Mouse (Mus musculus) erythroblast, embryonic 14.5 days (primary cell): ENCODE measurements around the gene Otof.

ENCODE experiments used
- GATA1 ChIP-seq: IDR thresholded peaks from 2 replicates; pipeline ENCODE4 v1.6.1; 2012; ENCODE audit warnings: low read length, inconsistent platforms, mixed read lengths
- TAL1 ChIP-seq: IDR thresholded peaks from 3 replicates; pipeline ENCODE4 v1.6.1; 2012; ENCODE audit warnings: low read length, inconsistent platforms, mixed read lengths

- TF ChIP-seq TAL1 (no peak), GATA1 (no peak)
Measured at GRCm38 (mm10) chr5:30466315-30466714, 4.6 kb upstream of the Otof start.
